Mouse (Mus musculus) CH12.LX (cell line): ENCODE measurements around the gene Tgfbr3. TPM values are rescaled to one million over a fixed set of nuclear protein-coding genes. Genes with fewer than 3 reads are reported as not detected.

Source experiments
- DNase-seq: peaks from one replicate; pipeline ENCODE4 v3.0.0-alpha.2; 2013; ENCODE audit errors: extremely low read depth
- H3K27ac ChIP-seq: 2 replicates; pipeline ENCODE4 v1.5.1; 2012; ENCODE audit warnings: low read depth, mild to moderate bottlenecking, control low read depth, moderate library complexity; ENCODE audit not compliant: insufficient read depth
- H3K27me3 ChIP-seq: replicated peaks from 2 replicates; pipeline ENCODE3; 2012; ENCODE audit warnings: inconsistent platforms
- H3K36me3 ChIP-seq, 2 experiments: replicated peaks in 1 of 2; 2 replicates each; pipeline versions ENCODE3 to v1.6.1; 2012; ENCODE audit warnings: inconsistent platforms in 1 of 2, low read length in 1 of 2, mild to moderate bottlenecking in 1 of 2, mixed read lengths in 1 of 2, moderate library complexity in 1 of 2; ENCODE audit not compliant: control insufficient read depth in 1 of 2, insufficient read depth in 1 of 2
- H3K4me1 ChIP-seq, 2 experiments: 2 replicates each; pipeline ENCODE4 v1.6.1; 2012; ENCODE audit warnings: inconsistent platforms in 1 of 2, moderate library complexity in 1 of 2; ENCODE audit not compliant: insufficient read depth in 2 of 2, control insufficient read depth in 1 of 2
- H3K4me2 ChIP-seq: 2 replicates; pipeline ENCODE4 v1.6.1; 2012; ENCODE audit warnings: low read depth, mild to moderate bottlenecking, control low read depth; ENCODE audit not compliant: poor library complexity, insufficient read depth, severe bottlenecking
- H3K4me3 ChIP-seq, 3 experiments: fragments of 150-350 bp in 1 of 3; sonication (generic) in 1 of 3; replicated peaks in 1 of 3; 2 replicates each; pipeline versions ENCODE3 to v1.5.1; 2011 to 2012; ENCODE audit warnings: low read depth in 2 of 3, low read length in 2 of 3, mild to moderate bottlenecking in 2 of 3, moderate library complexity in 2 of 3, control low read depth in 1 of 3, improper control_type of control experiment in 1 of 3, inconsistent platforms in 1 of 3, mixed read lengths in 1 of 3; ENCODE audit not compliant: poor library complexity in 1 of 3
- H3K79me2 ChIP-seq: replicated peaks from 2 replicates; pipeline ENCODE4 v1.6.1; 2012; ENCODE audit warnings: mild to moderate bottlenecking, moderate library complexity; ENCODE audit not compliant: control insufficient read depth, poor library complexity, insufficient read depth, severe bottlenecking; ENCODE audit errors: extremely low read depth
- H3K9ac ChIP-seq: 2 replicates; pipeline ENCODE4 v1.6.1; 2012; ENCODE audit warnings: low read depth, mild to moderate bottlenecking, control low read depth, moderate library complexity; ENCODE audit not compliant: insufficient read depth
- H3K9me3 ChIP-seq: replicated peaks from 2 replicates; pipeline ENCODE3; 2012; ENCODE audit warnings: low read length, inconsistent platforms, mixed read lengths
- CTCF ChIP-seq, 2 experiments: IDR thresholded peaks in 1 of 2; conservative IDR thresholded peaks in 1 of 2; 2 replicates each; pipeline ENCODE4 v1.5.1; 2011 to 2012; ENCODE audit warnings: low read depth in 2 of 2, low read length in 2 of 2, improper control_type of control experiment in 1 of 2, inconsistent platforms in 1 of 2, mild to moderate bottlenecking in 1 of 2, moderate library complexity in 1 of 2
- ELF1 ChIP-seq: IDR thresholded peaks from 2 replicates; pipeline ENCODE4 v1.6.1; 2014; ENCODE audit warnings: low read depth, mild to moderate bottlenecking, inconsistent platforms, low read length, improper control_type of control experiment
- EP300 ChIP-seq: IDR thresholded peaks from 2 replicates; pipeline ENCODE4 v1.6.1; 2011; ENCODE audit warnings: low read length, improper control_type of control experiment
- ETS1 ChIP-seq: conservative IDR thresholded peaks from 2 replicates; pipeline ENCODE4 v1.6.1; 2012; ENCODE audit warnings: low read depth, mild to moderate bottlenecking, inconsistent platforms, low read length, improper control_type of control experiment, moderate library complexity
- IRF4 ChIP-seq: IDR thresholded peaks from 2 replicates; pipeline ENCODE4 v1.6.1; 2014; ENCODE audit warnings: low read depth, mild to moderate bottlenecking, inconsistent platforms, low read length, improper control_type of control experiment
- JUN ChIP-seq: IDR thresholded peaks from 2 replicates; pipeline ENCODE4 v1.6.1; 2011; ENCODE audit warnings: low read depth, mild to moderate bottlenecking, low read length, improper control_type of control experiment, moderate library complexity; ENCODE audit not compliant: insufficient read depth
- KAT2A ChIP-seq: IDR thresholded peaks from 2 replicates; pipeline ENCODE4 v1.6.1; 2012; ENCODE audit warnings: low read length, improper control_type of control experiment, inconsistent platforms; ENCODE audit not compliant: insufficient replicate concordance
- MAZ ChIP-seq: IDR thresholded peaks from 2 replicates; pipeline ENCODE4 v1.6.1; 2012; ENCODE audit warnings: low read depth, mild to moderate bottlenecking, inconsistent platforms, low read length, improper control_type of control experiment, moderate library complexity
- MXI1 ChIP-seq: IDR thresholded peaks from 2 replicates; pipeline ENCODE4 v1.6.1; 2011; ENCODE audit warnings: mild to moderate bottlenecking, low read depth, low read length, improper control_type of control experiment
- POLR2A ChIP-seq: IDR thresholded peaks from 2 replicates; pipeline ENCODE4 v1.6.1; 2011; ENCODE audit warnings: low read depth, mild to moderate bottlenecking, improper control_type of control experiment, low read length
- RAD21 ChIP-seq: IDR thresholded peaks from 2 replicates; pipeline ENCODE4 v1.6.1; 2011; ENCODE audit warnings: low read depth, mild to moderate bottlenecking, low read length, improper control_type of control experiment, moderate library complexity
- RCOR1 ChIP-seq: conservative IDR thresholded peaks from 2 replicates; pipeline ENCODE4 v1.6.1; 2012; ENCODE audit warnings: low read depth, mild to moderate bottlenecking, inconsistent platforms, low read length, improper control_type of control experiment
- SIN3A ChIP-seq: IDR thresholded peaks from 2 replicates; pipeline ENCODE4 v1.6.1; 2012; ENCODE audit warnings: low read length, improper control_type of control experiment, inconsistent platforms
- SMC3 ChIP-seq: IDR thresholded peaks from 2 replicates; pipeline ENCODE4 v1.6.1; 2011; ENCODE audit warnings: low read depth, low read length, improper control_type of control experiment
- UBTF ChIP-seq: IDR thresholded peaks from 2 replicates; pipeline ENCODE4 v1.6.1; 2012; ENCODE audit warnings: low read depth, mild to moderate bottlenecking, inconsistent platforms, low read length, improper control_type of control experiment, moderate library complexity
- USF1 ChIP-seq: IDR thresholded peaks from 2 replicates; pipeline ENCODE4 v1.6.1; 2014; ENCODE audit warnings: low read depth, mild to moderate bottlenecking, inconsistent platforms, low read length, improper control_type of control experiment
- ZC3H11A ChIP-seq: IDR thresholded peaks from 2 replicates; pipeline ENCODE4 v1.6.1; 2012; ENCODE audit warnings: low read depth, mild to moderate bottlenecking, inconsistent platforms, low read length, improper control_type of control experiment
- dilution Hi-C: fragments of 300-500 bp; cut with MboI; formaldehyde crosslinking; loops from 2 replicates; pipeline ENCODE4 v1.14.3; 2020; ENCODE audit warnings: low sequenced_read_pairs; ENCODE audit not compliant: extremely low pct_unique_long_range_greater_than_20kb, extremely low pct_ligation_motif_present
- in situ Hi-C: fragments of 300-500 bp; cut with MboI; formaldehyde crosslinking; loops from 3 replicates; pipeline ENCODE4 v1.14.3; 2019; ENCODE audit warnings: low sequenced_read_pairs, low pct_ligation_motif_present, low pct_unique_long_range_greater_than_20kb, mixed read lengths
- polyA plus RNA-seq: library from polyadenylated mRNA; unstranded; fragments of >175 nt; gene quantifications from 2 replicates; pipeline ENCODE4 v1.2.1, GENCODE M21; 2012; ENCODE audit warnings: low read depth; ENCODE audit not compliant: insufficient read length
- total RNA-seq, 2 experiments: library from RNA; depleted of rRNA; stranded (reverse); fragments of 300-350 nt in 1 of 2; fragments of >200 nt in 1 of 2; gene quantifications; 2 replicates each; pipeline ENCODE4 v1.2.3; 2012 to 2014

The Tgfbr3 gene
- total and polyA plus RNA-seq, 3 experiments = 0.13 to 0.46 (median 0.30) TPM

DNA sequence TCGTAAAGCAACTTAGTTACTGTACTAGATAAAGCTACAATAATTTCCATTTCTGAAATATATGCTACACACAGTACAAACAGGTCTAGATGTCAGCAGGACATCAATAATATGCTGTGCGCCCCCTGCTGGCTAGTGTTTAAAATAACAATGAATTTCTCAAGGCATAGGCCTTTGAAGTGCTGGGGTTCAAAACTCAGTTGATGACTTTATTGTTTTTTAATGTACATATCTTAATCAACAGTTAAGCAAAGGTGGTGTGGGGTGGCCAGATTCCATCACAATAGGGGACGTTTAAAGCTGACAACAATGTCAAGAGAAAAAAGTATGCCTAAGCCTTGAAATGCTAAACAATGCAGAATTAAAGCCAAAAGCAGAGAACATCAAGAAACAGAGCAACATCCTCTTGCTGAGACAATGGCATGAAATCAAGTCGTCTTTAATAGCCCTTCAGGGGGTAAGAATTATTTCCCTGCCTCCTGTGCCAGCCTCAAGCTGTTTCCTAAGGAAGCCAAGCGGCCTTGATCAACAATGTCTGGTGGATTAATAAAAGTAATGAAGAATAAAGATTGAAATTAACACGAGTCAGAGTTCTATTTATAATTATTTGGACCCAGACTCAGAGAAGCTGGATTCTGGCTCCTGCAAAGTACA, 2.0 kb downstream of the Tgfbr3 start:
- Histone ChIP-seq H3K4me1 (peaks cover 5 to 7% of the 10 kb centered on the region in 2 experiments; a peak in 3 of 4 replicates), H3K9me3 (peaks cover 8% of the 10 kb centered on the region), H3K27ac (no peak overlapping the region), H3K4me2 (no peak overlapping the region)
- dilution Hi-C loops = no loop called here
- TF ChIP-seq RAD21 (peak; percentile 75), JUN (no peak), CTCF (conservative IDR thresholded peaks at IDR 0.05 in 1 of 2, IDR thresholded peaks at IDR 0.05 in 1 of 2; ENCODE audit: low read depth in 2 of 2, low read length in 2 of 2) (peak; percentile 25 to 77; a peak in 3 of 4 replicates), SMC3 (peak; percentile 83)
- TF ChIP-seq, all 38 proteins: peak for 3
- Histone ChIP-seq H3K36me3 (no peaks in the 10 kb centered on the region), H3K9ac (no peak overlapping the region), H3K27me3 (no peaks in the 10 kb centered on the region), H3K4me3 (no peak overlapping the region), H3K79me2 (no peaks in the 10 kb centered on the region)
- in situ Hi-C loops = loop anchor here (10.0 kb wide), 1 partner anchor 293 kb away; no protein-coding TSS in a partner anchor
- DNase-seq = peak; percentile 68

DNA sequence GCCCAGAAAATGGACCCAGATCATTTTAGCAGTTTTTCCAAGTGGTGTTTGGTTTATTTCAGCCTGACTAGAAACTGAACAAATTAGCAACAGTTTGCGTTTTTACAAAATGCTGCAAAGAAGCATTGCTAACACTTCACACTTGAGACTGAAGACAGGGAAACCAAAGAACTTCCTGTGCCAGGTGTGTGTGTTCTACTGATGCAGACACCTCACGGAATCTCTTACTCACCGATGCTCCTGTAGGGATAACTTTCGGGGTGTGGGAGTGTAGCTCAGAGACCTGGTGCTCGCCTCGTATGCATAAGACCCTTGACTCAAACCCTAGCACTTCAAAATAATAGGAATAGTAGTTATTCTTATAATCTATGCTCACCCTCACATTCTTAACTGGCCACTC, 3.9 kb downstream of the Tgfbr3 start:
- no peak for DNase-seq
- Histone ChIP-seq H3K79me2 (no peaks in the 10 kb centered on the region), H3K9ac (no peak overlapping the region), H3K27me3 (no peaks in the 10 kb centered on the region), H3K4me3 (no peak overlapping the region), H3K9me3 (peaks cover 8% of the 10 kb centered on the region), H3K36me3 (no peaks in the 10 kb centered on the region), H3K4me2 (no peak overlapping the region), H3K4me1 (peaks cover 6 to 7% of the 10 kb centered on the region in 2 experiments; a peak in 2 of 4 replicates), H3K27ac (no peak overlapping the region)
- in situ Hi-C loops (loop anchor here (10.0 kb wide), 1 partner anchor 291 kb away; no protein-coding TSS in a partner anchor), dilution Hi-C loops (no loop called here)
- TF ChIP-seq SMC3 (no peak), RCOR1 (no peak), ELF1 (no peak), CTCF (conservative IDR thresholded peaks at IDR 0.05 in 1 of 2, IDR thresholded peaks at IDR 0.05 in 1 of 2; ENCODE audit: low read depth in 2 of 2, low read length in 2 of 2) (no peak), KAT2A (no peak), UBTF (no peak), EP300 (no peak), ETS1 (no peak), SIN3A (no peak), RAD21 (no peak), MXI1 (no peak), ZC3H11A (no peak), POLR2A (no peak), USF1 (no peak), IRF4 (no peak), MAZ (no peak)
- TF ChIP-seq, all 38 proteins: peak for 0
